8 mouse cellular contexts compared by ENCODE assay signal in the genomic region with DNA sequence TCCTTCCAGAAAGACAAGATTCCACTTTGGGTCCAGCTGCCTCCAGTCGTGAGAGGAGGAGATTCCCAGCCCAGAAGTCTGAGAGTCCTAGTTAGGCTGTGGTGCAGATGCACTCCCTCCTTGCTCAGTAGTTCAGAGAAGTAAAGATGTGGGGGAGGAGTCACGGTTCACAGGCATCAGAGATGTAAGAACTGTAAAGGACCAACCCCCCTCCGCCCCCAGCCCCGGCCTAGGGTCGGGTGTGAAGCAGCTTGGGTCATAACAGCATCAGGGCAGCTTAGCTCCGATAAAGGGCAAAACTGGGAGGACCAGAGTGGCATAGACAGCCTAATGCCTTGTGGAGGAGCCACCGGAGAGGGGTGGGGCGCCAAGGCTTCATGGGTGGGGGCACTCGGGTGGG. TPM values are rescaled to one million over a fixed set of nuclear protein-coding genes. Genes with fewer than 3 reads are reported as not detected.
DNase-seq lines count a peak whose midpoint lies in the region; ATAC-seq and TF ChIP-seq lines count a peak whose summit lies in the region.

No protein-coding gene starts in this region.

- WGBS in forebrain, embryonic 14.5 days = 10% methylated on average over 9 of the region's 9 CpGs
- 3% methylated on average over 9 of the region's 9 CpGs for WGBS in limb, embryonic 11.5 days
- 5% methylated on average over 9 of the region's 9 CpGs for WGBS in neural tube, embryonic 14.5 days

- TF ChIP-seq CTCF in E14TG2a.4 (conservative IDR thresholded peaks at IDR 0.05; ENCODE audit: low read length) = no peak

- peaks cover 58% of the 10 kb centered on the region for H3K27me3 ChIP-seq in E14TG2a.4 (ENCODE audit: insufficient read depth, low read length)
- H3K27me3 ChIP-seq in forebrain, embryonic 14.5 days (replicated peaks; ENCODE audit: control insufficient read depth, insufficient read depth, low read length) = peaks cover 21% of the 10 kb centered on the region
- peaks cover 32% of the 10 kb centered on the region for H3K27me3 ChIP-seq in limb, embryonic 11.5 days (ENCODE audit: control insufficient read depth, insufficient read depth, low read length)
- peaks cover 13% of the 10 kb centered on the region; the same call in 1 of the 2 replicates for H3K27me3 ChIP-seq in neural tube, embryonic 14.5 days (ENCODE audit: control insufficient read depth, insufficient read depth, low read length)

- H3K27ac ChIP-seq in forebrain, embryonic 14.5 days (ENCODE audit: low read depth, low read length) = no peak overlapping the region
- no peak overlapping the region for H3K27ac ChIP-seq in limb, embryonic 11.5 days (replicated peaks; ENCODE audit: low read depth, low read length)
- no peak overlapping the region for H3K27ac ChIP-seq in neural tube, embryonic 14.5 days (ENCODE audit: low read depth, low read length)

- peaks cover 5% of the 10 kb centered on the region; the same call in 1 of the 2 replicates for H3K9me3 ChIP-seq in E14TG2a.4 (ENCODE audit: low read length)
- H3K9me3 ChIP-seq in forebrain, embryonic 14.5 days (replicated peaks; ENCODE audit: control insufficient read depth, low read length) = no peaks in the 10 kb centered on the region
- H3K9me3 ChIP-seq in limb, embryonic 11.5 days (ENCODE audit: control insufficient read depth, low read length) = no peaks in the 10 kb centered on the region
- no peaks in the 10 kb centered on the region for H3K9me3 ChIP-seq in neural tube, embryonic 14.5 days (ENCODE audit: control insufficient read depth, low read length)

- H3K4me1 ChIP-seq in E14TG2a.4 (replicated peaks; ENCODE audit: low read depth, low read length) = peaks cover 20% of the 10 kb centered on the region
- H3K4me1 ChIP-seq in forebrain, embryonic 14.5 days (ENCODE audit: control insufficient read depth, insufficient read depth, low read length) = peaks cover 2% of the 10 kb centered on the region; the same call in 1 of the 2 replicates
- H3K4me1 ChIP-seq in limb, embryonic 11.5 days (ENCODE audit: control insufficient read depth, insufficient read depth, low read length) = no peaks in the 10 kb centered on the region
- H3K4me1 ChIP-seq in neural tube, embryonic 14.5 days (ENCODE audit: control insufficient read depth, insufficient read depth, low read length) = no peaks in the 10 kb centered on the region

- H3K4me3 ChIP-seq in E14TG2a.4 (replicated peaks; ENCODE audit: low read length) = peak overlapping the region; percentile 84
- H3K4me3 ChIP-seq in forebrain, embryonic 14.5 days (ENCODE audit: low read depth, low read length) = peak overlapping the region; percentile 39
- H3K4me3 ChIP-seq in limb, embryonic 11.5 days (ENCODE audit: low read depth, low read length) = peak overlapping the region; percentile 38
- peak overlapping the region; percentile 27 for H3K4me3 ChIP-seq in neural tube, embryonic 14.5 days (ENCODE audit: low read depth, low read length)

- peaks cover 15% of the 10 kb centered on the region for H3K36me3 ChIP-seq in E14TG2a.4 (ENCODE audit: insufficient read depth, low read length)
- H3K36me3 ChIP-seq in forebrain, embryonic 14.5 days (ENCODE audit: control insufficient read depth, insufficient read depth, low read length) = peaks cover 19% of the 10 kb centered on the region
- peaks cover 2% of the 10 kb centered on the region; the same call in 1 of the 2 replicates for H3K36me3 ChIP-seq in limb, embryonic 11.5 days (ENCODE audit: control insufficient read depth, insufficient read depth, low read length)
- peaks cover 3% of the 10 kb centered on the region; the same call in 1 of the 2 replicates for H3K36me3 ChIP-seq in neural tube, embryonic 14.5 days (ENCODE audit: control insufficient read depth, insufficient read depth, low read length)

- peak overlapping the region; percentile 57 for H3K4me2 ChIP-seq in forebrain, embryonic 14.5 days (ENCODE audit: low read length)
- H3K4me2 ChIP-seq in limb, embryonic 11.5 days (ENCODE audit: low read depth, severe bottlenecking) = peak overlapping the region; percentile 60
- peak overlapping the region; percentile 45 for H3K4me2 ChIP-seq in neural tube, embryonic 14.5 days (ENCODE audit: low read depth, low read length)

- peak; percentile 48 to 50 for DNase-seq in B cell, adult 2 months
- DNase-seq in forebrain, embryonic 14.5 days (ENCODE audit: low spot score) = no peak
- peak; percentile 32 for DNase-seq in limb, embryonic 11.5 days (ENCODE audit: low spot score)
- no peak for DNase-seq in right cerebral cortex, adult 2 months (ENCODE audit: low spot score in 2 of 2)
- no peak for DNase-seq in left cerebral cortex, adult 9 months (ENCODE audit: low spot score in 2 of 2)
- DNase-seq in cerebellum, adult 11 months = no peak

- peak overlapping the region; percentile 56; the same call in 1 of the 2 replicates for H3K9ac ChIP-seq in forebrain, embryonic 14.5 days (ENCODE audit: low read length)
- H3K9ac ChIP-seq in limb, embryonic 11.5 days (ENCODE audit: low read length) = peak overlapping the region; percentile 35; the same call in 1 of the 2 replicates
- H3K9ac ChIP-seq in neural tube, embryonic 14.5 days (replicated peaks; ENCODE audit: low read depth, low read length) = 0 out of 2 replicates have a peak overlapping the region, but pooled peaks have one; percentile 21

- ATAC-seq in forebrain, embryonic 14.5 days = peak; percentile 44
- no peak; the same call in 1 of the 2 replicates for ATAC-seq in limb, embryonic 11.5 days (ENCODE audit: insufficient number of reproducible peaks, low FRiP score, low TSS enrichment, low read depth)
- peak; percentile 33; the same call in 1 of the 2 replicates for ATAC-seq in neural tube, embryonic 14.5 days (ENCODE audit: low read depth)

RNA-seq across cellular contexts. Expression of a gene that starts 0.2 kb away (rescaled TPM):
- polyA plus RNA-seq in forebrain, embryonic 14.5 days (2014; fragmentation: Nextera tagmentation; extraction: Ambion mirVana) = 8.8 and 12.5 TPM in 2 replicates
- polyA plus RNA-seq in limb, embryonic 11.5 days (2014; fragmentation: Nextera tagmentation; extraction: Ambion mirVana) = 2.6 and 3.5 TPM in 2 replicates
- polyA plus RNA-seq in neural tube, embryonic 14.5 days (2014; fragmentation: Nextera tagmentation; extraction: Ambion mirVana) = 3.4 and 4.1 TPM in 2 replicates

Comparison
In these comparisons a context has a peak if more than half of its experiments do, and no peak if none do; other contexts are left out.
1. DNase-seq: peak in B cell, adult 2 months (2 of 2) and limb, embryonic 11.5 days (single experiment); none in forebrain, embryonic 14.5 days (single experiment), right cerebral cortex, adult 2 months (0 of 2), left cerebral cortex, adult 9 months (0 of 2) and cerebellum, adult 11 months (single experiment).
2. H3K4me3 ChIP-seq: peak in every context shown above with its lines; median percentile 84 in E14TG2a.4; 39 in forebrain, embryonic 14.5 days; 38 in limb, embryonic 11.5 days; 27 in neural tube, embryonic 14.5 days.
3. Peak in every context shown above with its lines, with median percentiles within 50 percentile points of each other: H3K4me2 ChIP-seq and H3K9ac ChIP-seq.